Mouse (Mus musculus) forebrain, postnatal 0 days (tissue): ENCODE data around the gene RPS10-NUDT3. TPM values are rescaled to one million over a fixed set of nuclear protein-coding genes. Genes with fewer than 3 reads are reported as not detected.
A peak's percentile ranks its signal among the peaks of the same experiment; 100 is the strongest.

Experiments used
- ATAC-seq: fragments of 200-750 bp; cut with Nextera tagmentation; 2 replicates; pipeline ENCODE4 v1.8.0; 2017; ENCODE audit warnings: mild to moderate bottlenecking, moderate library complexity
- DNase-seq: peaks from one replicate; pipeline ENCODE4 v3.0.0-alpha.2; 2015
- H3K27ac ChIP-seq: fragments of 300-500 bp; sonication (generic); 2 replicates; pipeline ENCODE4 v1.5.1; 2014; ENCODE audit warnings: low read depth, mild to moderate bottlenecking, antibody characterized with exemption, low read length, moderate library complexity, mixed read lengths
- H3K27me3 ChIP-seq: fragments of 300-500 bp; sonication (generic); 2 replicates; pipeline ENCODE4 v1.6.1; 2014; ENCODE audit warnings: mild to moderate bottlenecking, low read length, mixed read lengths; ENCODE audit not compliant: insufficient read depth
- H3K36me3 ChIP-seq: fragments of 300-500 bp; sonication (generic); 2 replicates; pipeline ENCODE4 v1.6.1; 2014; ENCODE audit warnings: mild to moderate bottlenecking, moderate library complexity; ENCODE audit not compliant: insufficient read depth
- H3K4me1 ChIP-seq: fragments of 300-500 bp; sonication (generic); 2 replicates; pipeline ENCODE4 v1.6.1; 2014; ENCODE audit warnings: antibody characterized with exemption; ENCODE audit not compliant: insufficient read depth
- H3K4me2 ChIP-seq: fragments of 300-500 bp; sonication (generic); 2 replicates; pipeline ENCODE4 v1.6.1; 2014; ENCODE audit warnings: low read depth, mild to moderate bottlenecking, moderate library complexity
- H3K4me3 ChIP-seq: fragments of 300-500 bp; sonication (generic); 2 replicates; pipeline ENCODE4 v1.5.1; 2014; ENCODE audit warnings: low read depth, low read length, mixed read lengths
- H3K9ac ChIP-seq: fragments of 300-500 bp; sonication (generic); 2 replicates; pipeline ENCODE4 v1.6.1; 2014; ENCODE audit warnings: mild to moderate bottlenecking
- H3K9me3 ChIP-seq: fragments of 300-500 bp; sonication (generic); 2 replicates; pipeline ENCODE4 v1.6.1; 2016; ENCODE audit warnings: low read length
- CTCF ChIP-seq: sonication (generic); IDR thresholded peaks from 2 replicates; pipeline ENCODE4 v1.5.1; 2016; ENCODE audit warnings: antibody characterized with exemption, control low read depth, low read depth
- WGBS: fragments of 180-500 bp; shearing (Covaris S2); extraction: QIAGEN DNeasy Blood & Tissue Kit; methylation state at CpG from one replicate; pipeline ENCODE4 v1.1.7; 2014; 5-methylcytosine and 5-hydroxymethylcytosine counted together
- polyA plus RNA-seq: library from polyadenylated mRNA; unstranded; fragments of >200 nt; fragmentation: Nextera tagmentation; extraction: Ambion mirVana; gene quantifications from 2 replicates; pipeline ENCODE4 v1.2.1, GENCODE M21; 2015
- total RNA-seq: library from RNA; depleted of rRNA; stranded (reverse); fragments of >200 nt; gene quantifications from 2 replicates; pipeline ENCODE4 v1.2.3, GENCODE M21; 2014; rRNA removed

Gene RPS10-NUDT3
- total RNA-seq (not detected in 2 replicates), polyA plus RNA-seq (not detected in 2 replicates)

DNA sequence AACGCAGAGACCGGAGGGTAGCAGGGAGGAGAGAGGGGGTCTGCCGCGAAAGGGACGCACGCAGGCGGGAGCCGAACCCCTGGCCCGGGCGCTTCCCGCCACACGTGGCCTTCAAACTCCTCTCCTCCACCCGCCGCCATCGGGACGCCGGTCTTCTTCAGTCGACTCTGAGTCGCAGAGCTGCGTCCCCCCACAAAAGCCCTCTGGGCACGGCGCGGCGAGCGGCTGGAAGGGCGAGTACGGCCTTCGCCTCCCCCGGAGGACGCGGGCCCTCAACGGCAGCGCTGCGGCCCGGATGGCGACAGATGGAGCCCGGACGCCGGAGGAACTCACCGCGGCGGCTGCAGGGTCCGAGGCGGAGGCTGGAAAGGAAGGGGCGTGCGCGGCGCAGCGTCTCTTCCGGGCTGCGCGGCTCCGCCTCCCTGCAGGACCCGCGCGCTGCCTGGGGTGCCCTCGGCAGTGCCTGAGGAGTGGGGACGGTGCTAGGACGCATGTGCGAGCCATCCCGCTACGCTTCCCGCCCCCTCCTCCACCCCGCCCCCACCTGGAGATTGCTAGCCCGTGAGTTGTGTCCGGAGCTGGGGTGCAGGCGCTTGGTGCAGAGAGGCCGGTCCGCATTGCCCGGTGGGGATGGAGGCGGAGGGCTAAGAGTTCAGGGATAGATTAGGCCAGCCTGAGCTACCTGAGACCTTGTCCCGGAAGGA lies at the start of gene RPS10-NUDT3:
TSS of gene RPS10-NUDT3 (minus strand) at position 352 of the 704 bp plus-strand sequence.
- peak; percentile 100 for ATAC-seq
- 0 out of 2 replicates have a peak, but pooled peaks have one; percentile 11 for TF ChIP-seq CTCF
- Histone ChIP-seq H3K4me1 (0 out of 2 replicates have a peak, but pooled peaks cover 4% of the 10 kb centered on the region), H3K36me3 (peaks cover 31% of the 10 kb centered on the region), H3K9me3 (no peaks in the 10 kb centered on the region), H3K27ac (peak within 1 kb of the TSS; percentile 91), H3K9ac (peak within 1 kb of the TSS; percentile 85), H3K4me2 (peak within 1 kb of the TSS; percentile 70), H3K4me3 (peak within 1 kb of the TSS; percentile 73), H3K27me3 (no peaks in the 10 kb centered on the region)
- WGBS = 1% methylated on average over 65 of the region's 72 CpGs
- DNase-seq = peak; percentile 97

DNA sequence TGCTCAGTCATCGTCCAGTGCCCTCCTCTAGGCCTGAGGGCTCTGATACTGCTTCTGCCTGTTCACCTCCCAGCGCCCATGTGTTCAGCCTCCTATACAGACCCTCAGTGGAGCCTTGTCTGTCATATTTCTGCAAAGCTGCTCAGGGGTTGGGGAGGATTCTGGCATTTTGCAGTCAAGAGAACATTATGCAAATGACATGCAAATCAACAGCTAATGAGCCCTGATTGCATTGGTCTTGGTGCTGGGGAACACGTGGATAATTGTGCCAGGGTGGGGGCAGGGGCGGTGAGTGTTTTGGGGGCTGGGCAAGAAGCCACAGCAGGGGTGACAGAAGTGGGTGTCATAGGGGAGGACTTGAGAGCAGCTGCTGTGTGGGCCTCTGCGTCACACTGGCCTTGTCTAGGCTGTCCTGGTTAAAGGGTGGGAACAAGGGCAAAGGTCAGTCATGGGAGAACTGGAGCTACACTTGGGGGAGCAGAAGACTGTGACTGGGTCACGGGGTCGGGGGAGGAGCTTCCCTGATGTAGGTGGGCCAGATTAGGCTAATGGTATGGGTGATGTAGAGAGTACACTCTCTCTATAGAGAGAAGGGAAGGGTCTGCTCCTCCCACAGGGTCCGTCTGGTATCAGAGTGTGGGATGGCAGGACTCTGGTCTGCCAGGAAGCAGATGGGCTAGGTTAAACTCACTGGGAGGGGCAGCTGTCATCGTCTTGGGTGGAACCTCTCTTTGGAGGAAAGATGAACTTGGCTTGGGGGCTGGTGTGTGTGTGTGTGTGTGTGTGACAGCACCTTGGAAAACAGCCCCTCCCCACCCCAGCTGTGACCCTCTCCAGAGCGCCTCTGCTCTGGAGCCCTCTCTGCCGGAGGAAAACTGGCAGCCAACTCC lies 44.1 kb upstream of the RPS10-NUDT3 start:
- 21% methylated on average over 11 of the region's 11 CpGs for WGBS
- H3K4me2 ChIP-seq = no peak overlapping the region
- DNase-seq (peak; percentile 79), ATAC-seq (peak; percentile 85)
- peak overlapping the region; percentile 37; the same call in 1 of the 2 replicates for H3K9ac ChIP-seq
- H3K9me3 ChIP-seq = 0 out of 2 replicates have a peak, but pooled peaks cover 4% of the 10 kb centered on the region
- H3K27ac ChIP-seq = peak overlapping the region; percentile 85
- no peaks in the 10 kb centered on the region for H3K27me3 ChIP-seq
- no peak overlapping the region for H3K4me3 ChIP-seq
- TF ChIP-seq CTCF = no peak
- H3K4me1 ChIP-seq = peaks cover 15% of the 10 kb centered on the region; the same call in 1 of the 2 replicates
- H3K36me3 ChIP-seq = no peaks in the 10 kb centered on the region

DNA sequence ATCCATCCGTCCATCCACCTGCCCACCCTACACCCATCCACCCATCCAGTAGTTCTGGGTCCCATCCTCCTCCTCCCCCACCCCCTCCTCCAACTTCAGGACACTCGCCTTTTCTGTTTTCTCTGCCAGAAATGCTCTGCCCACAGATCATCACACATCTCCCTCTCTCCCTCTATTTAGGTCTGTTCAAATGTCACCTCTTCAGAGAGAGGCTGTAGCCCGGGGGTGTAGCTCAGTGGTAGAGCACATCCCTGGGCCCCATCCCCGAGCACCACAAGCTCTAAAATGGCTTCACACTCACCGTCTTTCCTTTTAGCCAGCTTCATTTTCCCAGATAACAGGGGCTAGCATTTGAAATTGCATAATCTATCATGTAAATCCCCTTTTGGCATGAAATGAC lies 42.7 kb upstream of the RPS10-NUDT3 start:
- TF ChIP-seq CTCF = no peak
- no peak overlapping the region for H3K4me2 ChIP-seq

DNA sequence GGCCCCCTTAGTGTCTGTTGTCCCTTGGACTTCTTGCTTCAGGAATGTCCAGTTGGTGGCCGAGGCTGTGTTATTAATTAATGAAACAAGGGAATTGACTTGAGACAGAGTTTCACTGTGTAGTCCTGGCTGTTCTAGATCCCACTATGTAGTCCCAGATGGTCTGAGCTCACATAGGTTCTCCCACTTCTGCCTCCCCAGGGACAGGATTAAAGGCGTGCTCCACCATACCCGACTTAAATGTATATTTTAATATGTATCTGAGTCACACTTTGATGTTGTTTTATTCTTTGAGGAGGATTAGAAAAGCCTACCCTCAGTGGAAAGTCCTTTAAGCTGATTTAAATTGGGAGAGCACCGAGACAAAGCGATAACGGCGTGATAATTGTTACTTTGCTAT lies 41.2 kb upstream of the RPS10-NUDT3 start:
- ATAC-seq (no peak), DNase-seq (no peak)
- H3K9ac ChIP-seq = no peak overlapping the region
- no peak overlapping the region for H3K4me2 ChIP-seq
- 35% methylated on average over 7 of the region's 7 CpGs for WGBS
- no peak overlapping the region for H3K4me3 ChIP-seq
- no peaks in the 10 kb centered on the region for H3K36me3 ChIP-seq
- TF ChIP-seq CTCF = no peak
- H3K27ac ChIP-seq = no peak overlapping the region
- no peaks in the 10 kb centered on the region for H3K27me3 ChIP-seq
- H3K9me3 ChIP-seq = 0 out of 2 replicates have a peak, but pooled peaks cover 4% of the 10 kb centered on the region
- H3K4me1 ChIP-seq = peaks cover 15% of the 10 kb centered on the region; the same call in 1 of the 2 replicates

More for the DNA sequence above, 42.7 kb upstream of the RPS10-NUDT3 start:
- Histone ChIP-seq H3K27me3 (no peaks in the 10 kb centered on the region), H3K27ac (no peak overlapping the region; the same call in 1 of the 2 replicates), H3K4me1 (peaks cover 15% of the 10 kb centered on the region; the same call in 1 of the 2 replicates), H3K9ac (no peak overlapping the region), H3K4me3 (no peak overlapping the region), H3K9me3 (0 out of 2 replicates have a peak, but pooled peaks cover 4% of the 10 kb centered on the region), H3K36me3 (no peaks in the 10 kb centered on the region)
- DNase-seq (no peak), ATAC-seq (no peak)
- 87% methylated on average over 5 of the region's 5 CpGs for WGBS

DNA sequence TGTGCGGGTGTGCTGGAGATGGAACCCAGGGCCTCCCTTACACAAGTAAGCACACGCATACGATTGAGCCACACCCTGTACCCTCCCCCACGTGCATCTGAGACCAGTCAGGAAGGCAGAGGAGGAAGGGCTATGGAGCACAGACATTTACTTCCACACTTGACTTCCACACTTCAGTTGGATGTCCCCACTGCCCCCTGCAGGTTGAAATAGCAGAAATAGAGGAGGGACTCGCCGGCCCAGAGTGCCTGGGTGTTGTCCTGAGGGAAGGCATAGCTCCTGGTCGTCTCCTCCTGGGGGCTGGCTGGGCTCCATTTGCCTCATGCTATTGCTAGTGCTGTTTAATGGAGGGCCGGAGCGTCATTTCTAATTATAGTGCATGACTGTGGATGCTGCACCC lies 40.4 kb upstream of the RPS10-NUDT3 start:
- ATAC-seq (no peak), DNase-seq (no peak)
- Histone ChIP-seq H3K9me3 (no peaks in the 10 kb centered on the region), H3K9ac (no peak overlapping the region), H3K4me3 (no peak overlapping the region), H3K27me3 (no peaks in the 10 kb centered on the region), H3K36me3 (no peaks in the 10 kb centered on the region), H3K27ac (no peak overlapping the region), H3K4me2 (no peak overlapping the region), H3K4me1 (peaks cover 15% of the 10 kb centered on the region; the same call in 1 of the 2 replicates)
- peak; percentile 32 for TF ChIP-seq CTCF
- 60% methylated on average over 9 of the region's 9 CpGs for WGBS

DNA sequence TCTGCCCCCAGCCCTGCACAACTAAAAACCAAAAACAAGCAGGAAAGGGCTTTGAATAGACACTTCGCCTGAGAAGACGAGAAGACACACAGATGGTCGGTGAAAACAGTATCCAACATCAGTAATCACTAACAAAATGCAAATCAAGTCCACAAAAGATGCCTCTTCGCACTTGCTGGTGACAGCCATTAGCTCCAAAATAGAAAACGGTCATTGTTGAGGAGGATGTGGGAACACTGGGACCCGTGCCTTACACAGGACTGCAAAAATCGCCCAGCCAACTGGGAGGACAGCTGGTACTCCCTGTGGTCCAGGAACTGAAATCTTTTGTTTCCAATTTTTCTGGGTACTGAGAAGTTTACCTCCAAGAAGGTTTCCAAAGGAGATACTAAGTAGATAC lies 38.9 kb upstream of the RPS10-NUDT3 start:
- WGBS = 26% methylated on average over 7 of the region's 7 CpGs
- ATAC-seq (no peak), DNase-seq (peak; percentile 34)
- Histone ChIP-seq H3K36me3 (no peaks in the 10 kb centered on the region), H3K9me3 (no peaks in the 10 kb centered on the region), H3K27me3 (no peaks in the 10 kb centered on the region), H3K9ac (no peak overlapping the region), H3K4me3 (no peak overlapping the region), H3K4me2 (no peak overlapping the region), H3K27ac (no peak overlapping the region), H3K4me1 (peaks cover 4% of the 10 kb centered on the region; the same call in 1 of the 2 replicates)
- TF ChIP-seq CTCF = no peak
